Mouse (Mus musculus): ENCODE measurements around the gene Xrcc5. TPM values are rescaled to one million over a fixed set of nuclear protein-coding genes. Genes with fewer than 3 reads are reported as not detected.

Xrcc5 gene
- polyA plus RNA-seq, 1 experiment from 2014 or later: 16.7 TPM

DNA sequence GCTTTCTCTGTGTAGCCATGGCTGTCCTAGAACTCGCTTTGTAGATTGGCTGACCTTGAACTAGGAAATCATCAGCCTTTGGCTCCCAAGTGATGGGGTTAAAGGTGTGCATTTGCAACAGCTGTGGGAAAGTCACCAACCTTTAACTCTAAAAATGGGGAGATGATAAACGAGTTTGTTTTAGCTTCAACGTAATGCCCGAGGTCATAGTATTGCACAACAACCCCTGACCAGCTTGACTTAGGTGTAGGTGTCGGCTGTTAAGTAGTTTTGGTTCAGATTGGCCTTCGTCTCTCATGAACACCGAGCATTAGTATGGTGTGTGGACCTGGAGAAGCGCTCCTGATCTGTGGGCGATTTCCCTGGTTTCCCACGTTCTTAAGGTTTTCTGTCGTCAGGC lies 27.6 kb downstream of the Xrcc5 start:
- H3K9ac ChIP-seq: no peak overlapping the region
- H3K27me3 ChIP-seq (ENCODE audit: control insufficient read depth, insufficient read depth, low read length): no peaks in the 10 kb centered on the region
- no peaks in the 10 kb centered on the region for H3K4me1 ChIP-seq (replicated peaks; ENCODE audit: control insufficient read depth, insufficient read depth, low read length)
- no peak overlapping the region for H3K4me3 ChIP-seq (replicated peaks; ENCODE audit: low read length)
- ATAC-seq (ENCODE audit: low FRiP score) (no peak), DNase-seq (ENCODE audit: low spot score) (no peak)
- H3K4me2 ChIP-seq (replicated peaks): no peak overlapping the region
- no peak overlapping the region for H3K27ac ChIP-seq
- H3K36me3 ChIP-seq (replicated peaks; ENCODE audit: control insufficient read depth, insufficient read depth): peaks cover 31% of the 10 kb centered on the region
- 97% methylated on average over 11 of the region's 11 CpGs for WGBS
- H3K9me3 ChIP-seq (ENCODE audit: control insufficient read depth, low read length): no peaks in the 10 kb centered on the region

DNA sequence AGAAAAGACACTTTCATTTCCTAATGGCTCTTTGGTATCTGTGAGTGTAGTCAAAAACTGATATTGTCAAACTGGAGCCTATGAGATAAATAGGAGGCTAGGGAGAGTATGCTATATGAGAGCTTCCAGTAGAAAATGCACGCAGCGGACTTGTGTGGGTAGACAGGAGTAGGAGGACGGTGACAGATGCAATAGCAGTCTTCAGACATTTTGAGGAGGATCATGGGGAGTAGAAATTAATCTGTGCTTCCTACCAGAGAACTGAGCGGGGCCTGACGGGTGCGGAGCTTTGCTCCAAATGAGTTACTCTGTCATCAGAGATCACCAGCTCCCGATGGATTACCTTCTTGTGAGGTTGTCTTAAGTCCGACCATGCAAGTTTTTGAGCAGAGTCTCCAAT lies 29.6 kb downstream of the Xrcc5 start:
- no peaks in the 10 kb centered on the region for H3K9me3 ChIP-seq (ENCODE audit: control insufficient read depth, low read length)
- H3K27me3 ChIP-seq (ENCODE audit: control insufficient read depth, insufficient read depth, low read length): no peaks in the 10 kb centered on the region
- H3K4me3 ChIP-seq (replicated peaks; ENCODE audit: low read length): no peak overlapping the region
- WGBS: 94% methylated on average over 8 of the region's 8 CpGs
- ATAC-seq (ENCODE audit: low FRiP score): no peak
- no peak overlapping the region for H3K4me2 ChIP-seq (replicated peaks)
- peaks cover 33% of the 10 kb centered on the region for H3K36me3 ChIP-seq (replicated peaks; ENCODE audit: control insufficient read depth, insufficient read depth)
- no peak overlapping the region for H3K27ac ChIP-seq
- no peak for DNase-seq (ENCODE audit: low spot score)
- no peaks in the 10 kb centered on the region for H3K4me1 ChIP-seq (replicated peaks; ENCODE audit: control insufficient read depth, insufficient read depth, low read length)
- H3K9ac ChIP-seq: no peak overlapping the region

DNA sequence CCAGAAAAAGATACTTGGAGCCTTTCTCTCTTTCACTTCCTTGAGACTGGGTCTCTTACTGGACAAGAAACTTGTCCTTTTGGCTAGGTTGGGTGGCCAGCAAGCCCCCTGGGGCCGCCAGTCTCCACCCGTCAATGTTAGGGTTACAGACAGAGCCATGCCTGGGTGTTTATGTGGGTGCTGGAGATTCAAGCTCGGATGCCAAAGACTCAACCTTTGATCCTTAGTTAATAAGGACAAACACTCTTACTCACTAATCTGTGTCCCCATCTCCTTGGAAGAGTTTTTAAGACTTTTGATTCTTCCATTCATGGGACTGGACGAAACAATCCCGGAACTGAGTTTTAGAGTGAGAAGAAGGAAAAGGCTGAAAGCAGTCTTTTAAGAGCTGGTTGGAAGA lies 31.1 kb downstream of the Xrcc5 start:
- H3K4me3 ChIP-seq (replicated peaks; ENCODE audit: low read length): no peak overlapping the region
- H3K9me3 ChIP-seq (ENCODE audit: control insufficient read depth, low read length): no peaks in the 10 kb centered on the region
- 95% methylated on average over 5 of the region's 5 CpGs for WGBS
- no peak overlapping the region for H3K9ac ChIP-seq
- ATAC-seq (ENCODE audit: low FRiP score) (no peak), DNase-seq (ENCODE audit: low spot score) (no peak)
- no peak overlapping the region for H3K4me2 ChIP-seq (replicated peaks)
- H3K27ac ChIP-seq: no peak overlapping the region
- H3K27me3 ChIP-seq (ENCODE audit: control insufficient read depth, insufficient read depth, low read length): no peaks in the 10 kb centered on the region
- peaks cover 27% of the 10 kb centered on the region for H3K36me3 ChIP-seq (replicated peaks; ENCODE audit: control insufficient read depth, insufficient read depth)
- no peaks in the 10 kb centered on the region for H3K4me1 ChIP-seq (replicated peaks; ENCODE audit: control insufficient read depth, insufficient read depth, low read length)

DNA sequence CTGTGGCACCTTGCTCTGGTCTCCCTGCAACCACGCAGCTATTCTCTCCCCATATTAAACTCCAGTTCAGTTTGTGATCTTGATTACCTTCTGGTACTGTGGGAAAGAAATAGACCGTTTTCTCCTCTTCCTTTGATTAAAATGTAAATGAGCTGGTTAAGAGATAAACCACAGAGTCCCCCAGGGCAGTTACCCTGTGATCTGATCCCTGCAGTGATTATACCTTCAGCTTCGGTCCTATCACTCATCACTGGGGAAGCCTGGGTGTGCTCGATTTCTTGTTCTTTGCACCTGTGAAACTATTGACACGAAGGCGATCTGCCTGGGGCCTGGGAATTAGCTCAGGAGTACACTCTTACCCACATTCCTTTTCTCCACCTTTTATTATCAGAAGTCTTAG lies 40.7 kb downstream of the Xrcc5 start:
- Histone ChIP-seq H3K27ac (peak overlapping the region; percentile 62; the same call in 1 of the 2 replicates), H3K4me2 (replicated peaks) (no peak overlapping the region), H3K9ac (no peak overlapping the region), H3K4me3 (replicated peaks; ENCODE audit: low read length) (no peak overlapping the region), H3K27me3 (ENCODE audit: control insufficient read depth, insufficient read depth, low read length) (no peaks in the 10 kb centered on the region), H3K9me3 (ENCODE audit: control insufficient read depth, low read length) (no peaks in the 10 kb centered on the region), H3K4me1 (replicated peaks; ENCODE audit: control insufficient read depth, insufficient read depth, low read length) (0 out of 2 replicates have a peak, but pooled peaks cover 4% of the 10 kb centered on the region), H3K36me3 (replicated peaks; ENCODE audit: control insufficient read depth, insufficient read depth) (peaks cover 5% of the 10 kb centered on the region; the same call in 1 of the 2 replicates)
- ATAC-seq (ENCODE audit: low FRiP score) (no peak), DNase-seq (ENCODE audit: low spot score) (no peak)
- 63% methylated on average over 6 of the region's 6 CpGs for WGBS

DNA sequence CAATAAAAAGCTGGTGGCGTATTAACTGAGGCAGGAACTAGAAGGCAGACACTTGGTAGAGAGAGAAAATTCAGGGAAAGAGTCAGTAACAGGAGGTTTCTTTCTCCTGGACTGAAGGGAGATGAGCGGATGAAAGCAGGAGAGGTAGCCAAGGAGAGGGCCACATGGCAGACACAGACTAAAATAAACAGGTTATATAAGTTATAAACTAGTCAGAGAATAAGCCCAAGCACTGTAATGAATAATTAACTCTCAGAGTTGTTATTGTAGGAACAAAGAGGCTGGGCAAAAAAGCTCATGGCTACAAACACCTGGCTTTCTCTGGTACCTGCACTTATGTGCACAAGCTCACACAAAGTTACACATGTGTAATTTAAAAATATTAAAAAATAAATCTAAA lies 47.6 kb downstream of the Xrcc5 start:
- H3K9ac ChIP-seq: no peak overlapping the region
- no peak overlapping the region for H3K4me3 ChIP-seq (replicated peaks; ENCODE audit: low read length)
- no peaks in the 10 kb centered on the region for H3K4me1 ChIP-seq (replicated peaks; ENCODE audit: control insufficient read depth, insufficient read depth, low read length)
- H3K27me3 ChIP-seq (ENCODE audit: control insufficient read depth, insufficient read depth, low read length): no peaks in the 10 kb centered on the region
- WGBS: 98% methylated on average over 2 of the region's 2 CpGs
- DNase-seq (ENCODE audit: low spot score) (no peak), ATAC-seq (ENCODE audit: low FRiP score) (no peak)
- H3K4me2 ChIP-seq (replicated peaks): no peak overlapping the region
- H3K27ac ChIP-seq: no peak overlapping the region
- no peaks in the 10 kb centered on the region for H3K9me3 ChIP-seq (ENCODE audit: control insufficient read depth, low read length)
- peaks cover 12% of the 10 kb centered on the region for H3K36me3 ChIP-seq (replicated peaks; ENCODE audit: control insufficient read depth, insufficient read depth)

DNA sequence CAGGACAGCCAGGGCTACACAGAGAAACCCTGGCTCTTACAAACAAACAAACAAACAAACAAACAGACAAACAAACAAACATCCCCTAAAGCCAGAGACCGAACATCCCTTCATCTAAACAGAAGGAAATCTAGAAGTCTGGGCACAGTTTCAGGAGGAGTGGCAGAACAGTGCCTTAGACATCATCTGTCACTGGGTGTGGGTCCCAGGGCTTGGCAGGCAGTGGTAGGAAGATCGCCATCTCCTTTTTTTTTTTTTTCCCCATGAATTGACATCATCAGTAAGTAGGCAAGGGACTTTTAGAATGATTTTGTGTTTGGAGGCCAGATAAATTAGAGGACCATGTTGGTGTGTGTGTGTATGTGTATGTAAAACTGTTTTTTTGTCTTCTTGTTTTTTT lies 51.0 kb downstream of the Xrcc5 start:
- H3K9me3 ChIP-seq (ENCODE audit: control insufficient read depth, low read length): no peaks in the 10 kb centered on the region
- ATAC-seq (ENCODE audit: low FRiP score): no peak
- no peak for DNase-seq (ENCODE audit: low spot score)
- no peaks in the 10 kb centered on the region for H3K27me3 ChIP-seq (ENCODE audit: control insufficient read depth, insufficient read depth, low read length)
- no peak overlapping the region for H3K27ac ChIP-seq
- H3K4me1 ChIP-seq (replicated peaks; ENCODE audit: control insufficient read depth, insufficient read depth, low read length): no peaks in the 10 kb centered on the region
- 90% methylated on average over 2 of the region's 2 CpGs for WGBS
- H3K4me2 ChIP-seq (replicated peaks): no peak overlapping the region
- H3K9ac ChIP-seq: no peak overlapping the region
- peaks cover 12% of the 10 kb centered on the region for H3K36me3 ChIP-seq (replicated peaks; ENCODE audit: control insufficient read depth, insufficient read depth)
- no peak overlapping the region for H3K4me3 ChIP-seq (replicated peaks; ENCODE audit: low read length)

DNA sequence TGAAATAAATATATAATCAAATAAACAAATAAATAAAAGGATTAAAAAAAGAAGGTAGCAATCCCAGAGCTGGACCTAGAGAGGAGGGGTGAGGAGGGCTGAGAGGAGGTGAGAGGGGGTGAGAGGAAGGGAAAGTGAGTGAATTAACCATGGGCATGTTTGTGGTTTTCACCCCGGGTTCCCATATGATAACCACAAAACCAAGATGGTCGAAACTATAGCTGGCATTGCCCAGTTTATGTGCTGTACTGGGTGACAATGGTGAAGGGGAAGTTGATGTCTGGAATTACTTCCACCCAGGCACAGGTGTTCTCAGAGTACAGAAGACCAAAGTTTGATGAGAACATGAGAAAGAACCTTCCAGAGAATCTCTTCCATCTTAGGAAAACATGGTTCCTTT lies 52.2 kb downstream of the Xrcc5 start:
- no peak overlapping the region for H3K27ac ChIP-seq
- H3K9ac ChIP-seq: no peak overlapping the region
- H3K4me2 ChIP-seq (replicated peaks): no peak overlapping the region
- no peak overlapping the region for H3K4me3 ChIP-seq (replicated peaks; ENCODE audit: low read length)
- 100% methylated on average over 2 of the region's 2 CpGs for WGBS
- H3K27me3 ChIP-seq (ENCODE audit: control insufficient read depth, insufficient read depth, low read length): no peaks in the 10 kb centered on the region
- no peaks in the 10 kb centered on the region for H3K4me1 ChIP-seq (replicated peaks; ENCODE audit: control insufficient read depth, insufficient read depth, low read length)
- peaks cover 12% of the 10 kb centered on the region for H3K36me3 ChIP-seq (replicated peaks; ENCODE audit: control insufficient read depth, insufficient read depth)
- H3K9me3 ChIP-seq (ENCODE audit: control insufficient read depth, low read length): no peaks in the 10 kb centered on the region
- no peak for DNase-seq (ENCODE audit: low spot score)
- no peak for ATAC-seq (ENCODE audit: low FRiP score)

DNA sequence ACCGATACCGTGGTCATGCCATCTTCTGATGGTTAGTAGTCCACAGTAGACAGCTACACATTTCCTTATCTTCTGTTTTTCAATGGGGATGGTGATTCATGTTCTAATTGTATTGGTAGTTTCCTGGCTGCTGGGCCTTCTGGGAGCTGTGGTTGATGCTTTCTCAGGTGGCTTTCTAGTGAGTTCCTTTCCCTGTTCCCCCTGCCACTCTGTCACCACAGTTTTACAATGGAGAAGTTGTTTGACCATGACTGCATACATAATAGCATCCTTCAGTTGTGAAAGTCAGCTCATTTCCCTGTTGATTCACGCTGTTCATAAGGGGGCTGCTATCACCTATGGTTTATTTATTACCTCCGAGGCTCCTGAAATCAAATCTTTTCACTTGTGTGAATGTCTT lies 53.6 kb downstream of the Xrcc5 start:
- 91% methylated on average over 4 of the region's 4 CpGs for WGBS
- ATAC-seq (ENCODE audit: low FRiP score) (no peak), DNase-seq (ENCODE audit: low spot score) (no peak)
- Histone ChIP-seq H3K9me3 (ENCODE audit: control insufficient read depth, low read length) (no peaks in the 10 kb centered on the region), H3K4me3 (replicated peaks; ENCODE audit: low read length) (no peak overlapping the region), H3K9ac (no peak overlapping the region), H3K4me2 (replicated peaks) (no peak overlapping the region), H3K27ac (no peak overlapping the region), H3K4me1 (replicated peaks; ENCODE audit: control insufficient read depth, insufficient read depth, low read length) (no peaks in the 10 kb centered on the region), H3K27me3 (ENCODE audit: control insufficient read depth, insufficient read depth, low read length) (no peaks in the 10 kb centered on the region), H3K36me3 (replicated peaks; ENCODE audit: control insufficient read depth, insufficient read depth) (peaks cover 6% of the 10 kb centered on the region)

DNA sequence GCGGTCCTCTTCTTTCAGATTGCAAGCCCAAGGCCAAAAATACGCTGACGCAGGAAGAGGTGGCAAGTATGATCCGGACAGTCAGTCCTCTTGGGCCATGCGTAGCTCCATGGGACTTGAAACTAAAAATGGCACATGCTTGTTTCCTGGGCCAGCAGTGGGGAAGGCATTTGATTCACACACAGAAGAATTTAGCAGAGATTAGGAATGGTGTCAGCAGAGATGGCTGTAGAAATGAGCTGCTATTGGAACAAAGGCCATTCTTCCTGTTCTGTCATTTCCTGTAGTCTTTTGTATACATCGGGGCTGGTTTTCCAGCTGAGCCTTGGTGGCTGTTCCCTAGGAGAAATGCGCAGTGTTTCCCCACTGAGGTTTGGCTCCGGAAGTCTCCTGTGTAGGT lies 57.4 kb downstream of the Xrcc5 start:
- no peaks in the 10 kb centered on the region for H3K36me3 ChIP-seq (replicated peaks; ENCODE audit: control insufficient read depth, insufficient read depth)
- no peaks in the 10 kb centered on the region for H3K4me1 ChIP-seq (replicated peaks; ENCODE audit: control insufficient read depth, insufficient read depth, low read length)
- WGBS: 83% methylated on average over 8 of the region's 8 CpGs
- ATAC-seq (ENCODE audit: low FRiP score): no peak
- H3K4me2 ChIP-seq (replicated peaks): no peak overlapping the region
- DNase-seq (ENCODE audit: low spot score): no peak
- no peak overlapping the region for H3K9ac ChIP-seq
- H3K27me3 ChIP-seq (ENCODE audit: control insufficient read depth, insufficient read depth, low read length): no peaks in the 10 kb centered on the region
- no peak overlapping the region for H3K4me3 ChIP-seq (replicated peaks; ENCODE audit: low read length)
- H3K9me3 ChIP-seq (ENCODE audit: control insufficient read depth, low read length): no peaks in the 10 kb centered on the region
- H3K27ac ChIP-seq: no peak overlapping the region

DNA sequence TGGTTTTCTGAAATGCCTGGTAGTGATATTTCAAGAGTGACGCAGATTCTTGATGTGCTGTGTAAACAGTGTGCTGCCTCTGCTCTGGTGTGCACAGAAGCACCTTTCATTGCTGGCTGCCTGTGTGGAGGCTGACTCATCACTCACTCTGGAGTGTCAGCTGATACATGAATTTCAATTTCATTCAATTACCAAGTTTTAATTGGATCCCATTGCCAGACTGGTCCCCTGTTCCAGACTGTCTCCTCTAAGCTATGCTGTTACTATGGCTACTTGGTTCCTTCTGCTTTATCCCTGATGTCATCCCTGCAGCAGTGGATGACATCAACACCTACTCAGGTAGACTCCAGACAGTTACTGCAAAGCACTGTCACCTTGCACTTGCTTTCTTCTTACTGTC lies 65.3 kb downstream of the Xrcc5 start:
- Histone ChIP-seq H3K4me2 (replicated peaks) (no peak overlapping the region), H3K4me1 (replicated peaks; ENCODE audit: control insufficient read depth, insufficient read depth, low read length) (no peaks in the 10 kb centered on the region), H3K27me3 (ENCODE audit: control insufficient read depth, insufficient read depth, low read length) (no peaks in the 10 kb centered on the region), H3K36me3 (replicated peaks; ENCODE audit: control insufficient read depth, insufficient read depth) (no peaks in the 10 kb centered on the region), H3K9ac (no peak overlapping the region), H3K27ac (no peak overlapping the region), H3K9me3 (ENCODE audit: control insufficient read depth, low read length) (no peaks in the 10 kb centered on the region), H3K4me3 (replicated peaks; ENCODE audit: low read length) (no peak overlapping the region)
- 58% methylated on average over 1 of the region's 1 CpGs for WGBS
- ATAC-seq (ENCODE audit: low FRiP score) (peak; percentile 71), DNase-seq (ENCODE audit: low spot score) (peak; percentile 28)
